Mouse (Mus musculus): ENCODE results near the gene Plekhs1.
"Not testable (repeated sequence)": the region's sequence is repeated elsewhere in the genome, so short reads cannot be mapped to it uniquely, and the experiment has no call there.

GRCm38 (mm10) chr19:56503525-56503924 is 42.1 kb downstream of the Plekhs1 start:
- not testable (repeated sequence) for TF ChIP-seq CTCF (IDR thresholded peaks at IDR 0.05; ENCODE audit: control insufficient read depth, insufficient read depth, low read length); POLR2A (IDR thresholded peaks at IDR 0.05; ENCODE audit: borderline replicate concordance, control insufficient read depth, low read depth, low read length)
